Mouse (Mus musculus): ENCODE measurements at regions not wholly inside any gene's neighbourhood (a gene's known extent, or its start where the extent isn't known, plus 50 kb on each side); places are given as distances from the start of the nearest gene placed in this dataset.
"Not testable (repeated sequence)": the region's sequence is repeated elsewhere in the genome, so short reads cannot be mapped to it uniquely, and the experiment has no call there.

DNA sequence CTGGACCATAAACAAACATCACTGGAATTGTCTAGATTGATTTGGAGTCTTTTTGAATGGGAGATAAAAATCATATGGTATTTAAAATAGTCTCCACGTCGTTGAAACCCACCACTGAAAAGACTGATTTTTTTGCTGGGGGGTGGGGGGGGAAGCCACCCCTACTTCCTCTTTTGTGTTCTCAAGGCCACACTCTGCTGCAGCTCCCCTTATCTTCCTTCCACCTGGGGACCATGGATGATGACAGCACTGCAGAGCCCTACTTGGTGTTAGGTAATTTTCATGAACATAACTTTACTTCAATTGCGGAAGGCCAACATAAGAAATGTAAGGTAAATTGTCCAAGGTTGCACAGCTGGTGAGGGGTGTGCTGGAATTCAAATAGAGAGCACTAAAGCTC, 232.4 kb upstream of the Vrk2 start:
- DNase-seq: no peak

DNA sequence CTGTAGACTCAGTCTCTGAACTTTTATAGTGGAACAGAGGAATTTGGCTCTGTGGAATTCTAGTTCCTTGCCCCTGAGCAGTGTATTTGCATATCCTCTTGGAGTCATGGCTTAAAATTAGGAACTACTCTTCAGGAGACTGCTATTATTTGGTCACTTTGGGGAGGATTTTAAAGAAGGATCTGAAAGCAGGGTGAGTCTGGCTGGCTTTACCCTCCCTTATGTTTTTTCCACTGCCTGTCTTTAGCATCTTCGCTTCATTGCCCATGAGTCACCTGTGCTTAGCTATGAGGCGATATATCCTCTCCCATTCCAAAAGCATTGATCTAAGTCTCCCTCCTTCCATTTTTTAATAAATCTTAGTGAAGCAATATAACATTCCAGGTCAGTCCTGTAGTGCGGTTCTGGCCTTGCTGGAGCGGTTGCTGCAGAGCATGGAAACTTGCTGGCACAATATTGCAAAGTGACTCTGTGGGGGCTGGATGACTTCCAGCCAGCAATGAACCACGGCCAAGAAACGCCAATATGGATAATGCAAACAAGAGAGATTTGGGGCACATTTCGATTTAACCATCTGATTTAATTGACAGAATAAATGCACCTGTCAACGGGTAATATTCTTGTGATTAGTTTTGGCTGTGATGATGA, 230.4 kb upstream of the Vrk2 start:
- peak; percentile 39 to 50 for DNase-seq

DNA sequence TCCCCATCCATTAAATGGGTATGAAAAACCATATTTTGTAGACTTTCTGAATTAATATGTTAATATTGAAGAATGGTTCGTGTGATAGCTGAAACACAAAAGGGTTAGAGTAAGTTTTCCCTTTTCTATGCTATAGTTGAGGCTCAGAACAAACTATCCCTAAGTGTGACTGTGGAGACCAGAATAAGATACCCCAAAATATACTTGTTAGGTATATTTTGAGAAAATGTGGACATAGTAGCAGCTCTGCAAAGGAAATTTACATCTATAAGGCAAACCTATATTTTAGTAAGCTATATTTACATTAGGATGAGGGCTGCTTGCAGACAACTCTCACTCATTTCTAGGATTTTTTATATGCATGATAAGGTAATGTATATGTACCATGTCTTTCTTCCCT, 227.3 kb upstream of the Vrk2 start:
- no peak for DNase-seq

DNA sequence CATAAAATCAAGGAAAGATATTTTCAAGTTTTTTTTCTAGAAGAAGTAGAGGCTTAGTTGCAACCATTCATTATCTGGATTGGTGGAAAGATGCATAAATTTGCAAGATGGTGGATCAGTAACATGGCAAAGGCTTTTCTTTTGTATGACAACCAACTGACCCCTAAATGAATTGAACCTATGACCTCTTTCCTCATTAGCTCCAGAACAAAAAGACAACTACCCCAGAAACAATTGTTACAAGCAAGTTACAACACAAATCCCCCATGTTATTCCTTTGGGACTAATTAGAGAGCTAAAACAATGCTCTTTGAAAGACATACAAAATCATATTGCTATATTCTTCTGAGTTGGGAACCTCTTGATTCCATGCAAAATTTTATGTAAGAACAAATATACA, 223.5 kb upstream of the Vrk2 start:
- no peak for DNase-seq

DNA sequence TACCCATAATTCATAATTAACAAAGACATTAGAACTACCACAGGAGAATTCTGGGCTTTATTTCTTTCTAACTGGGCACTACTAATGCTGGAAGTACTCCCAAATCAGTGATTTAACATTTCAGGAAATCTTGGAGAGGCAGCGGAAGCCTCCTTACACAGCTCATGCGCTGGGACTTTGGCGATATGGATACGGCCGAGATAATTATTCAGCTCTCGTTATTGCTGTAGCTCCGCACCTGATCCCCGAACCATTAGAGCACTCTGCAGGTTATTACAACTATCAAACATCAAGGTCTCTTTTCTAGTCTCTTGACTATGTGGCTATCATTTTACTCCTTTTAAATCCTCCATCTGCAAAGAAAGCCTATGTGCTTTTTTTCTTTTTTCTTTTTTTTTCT, 221.3 kb upstream of the Vrk2 start:
- no peak for DNase-seq

DNA sequence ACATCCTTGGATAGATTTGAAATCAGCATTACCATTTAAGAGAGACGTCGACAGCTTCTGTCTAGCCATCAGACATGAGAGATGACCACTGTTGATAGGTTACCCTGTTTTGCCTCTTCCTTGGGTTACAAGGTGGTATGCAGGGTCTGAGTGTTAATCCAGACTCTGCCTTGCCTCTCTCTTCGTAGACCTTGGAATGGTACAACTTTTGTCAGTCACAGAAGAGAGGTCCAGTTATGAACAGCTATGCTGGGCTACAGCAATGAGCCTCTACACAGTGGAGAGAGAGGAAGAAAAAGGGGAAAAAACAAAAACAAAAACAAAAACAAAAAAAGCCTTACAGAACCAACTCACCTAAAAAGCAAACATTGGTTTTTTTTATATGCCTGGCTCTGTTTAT, 220.8 kb upstream of the Vrk2 start:
- no peak for DNase-seq

DNA sequence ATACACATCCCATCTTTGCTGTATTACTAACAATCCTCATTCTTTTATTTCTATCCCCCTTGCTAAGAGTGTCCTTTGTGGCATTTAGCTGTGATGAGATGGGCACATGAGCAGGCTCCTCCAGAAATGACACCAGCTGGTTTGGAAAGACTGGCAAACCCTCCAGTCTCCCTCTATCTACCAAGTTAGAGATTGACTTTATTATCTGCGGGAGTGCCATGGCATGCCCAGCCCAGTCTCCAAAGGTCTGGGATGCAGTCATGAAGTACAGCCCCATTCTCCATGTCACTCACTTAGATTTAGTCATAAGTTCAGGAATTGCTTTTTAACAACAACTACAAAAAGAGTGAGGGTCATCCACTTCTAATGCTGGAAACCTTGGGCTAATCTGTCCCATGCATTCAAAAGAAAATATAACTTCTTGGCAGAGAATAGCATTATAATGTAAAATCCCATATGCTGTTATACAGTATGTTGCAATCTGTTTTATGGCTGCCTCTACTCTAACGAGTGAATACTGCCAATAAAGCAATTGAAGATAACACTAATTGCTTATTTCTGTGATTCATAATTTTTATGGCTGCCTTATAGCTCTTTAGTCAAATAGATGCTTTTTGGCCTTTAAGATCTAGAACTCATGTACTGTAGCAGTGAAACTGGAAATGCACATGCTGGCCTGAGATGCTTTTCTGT, 208.6 kb upstream of the Vrk2 start:
- no peak for DNase-seq

DNA sequence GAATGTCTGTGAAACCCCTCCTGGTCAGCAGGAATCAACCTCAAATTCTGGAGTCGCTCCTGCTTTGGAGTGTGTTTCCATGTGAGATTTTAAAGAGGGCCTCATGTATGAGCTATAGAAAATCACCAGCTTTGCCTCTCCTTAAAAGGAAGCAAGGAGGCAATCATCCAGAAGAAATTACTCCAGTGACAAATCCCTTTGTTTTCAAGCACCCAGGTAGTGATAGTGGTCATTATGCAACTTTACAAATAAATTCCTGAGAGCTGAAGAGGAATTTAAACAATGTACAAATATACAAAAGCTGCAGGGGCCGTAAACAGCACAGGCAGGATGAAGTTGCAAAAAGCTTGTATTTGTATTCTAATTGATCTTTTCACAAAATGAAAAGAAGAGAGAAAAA, 206.5 kb upstream of the Vrk2 start:
- no peak for DNase-seq

DNA sequence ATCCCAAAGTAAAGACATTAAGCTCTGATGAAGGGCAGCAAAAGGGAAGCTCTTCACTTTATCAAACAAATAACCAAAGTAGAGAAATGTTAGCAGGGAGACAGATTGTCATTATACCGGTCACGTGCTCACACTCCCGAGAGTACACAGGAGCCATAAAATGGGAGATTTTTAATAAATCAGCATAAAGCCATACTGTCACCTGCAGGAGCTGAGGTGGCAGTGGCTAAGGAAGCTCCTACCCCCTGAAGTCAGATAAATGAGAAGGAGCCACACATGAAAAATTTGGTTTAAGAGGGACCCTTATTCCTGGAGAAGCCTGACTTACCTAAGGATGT, 200.8 kb upstream of the Vrk2 start:
- no peak for DNase-seq

DNA sequence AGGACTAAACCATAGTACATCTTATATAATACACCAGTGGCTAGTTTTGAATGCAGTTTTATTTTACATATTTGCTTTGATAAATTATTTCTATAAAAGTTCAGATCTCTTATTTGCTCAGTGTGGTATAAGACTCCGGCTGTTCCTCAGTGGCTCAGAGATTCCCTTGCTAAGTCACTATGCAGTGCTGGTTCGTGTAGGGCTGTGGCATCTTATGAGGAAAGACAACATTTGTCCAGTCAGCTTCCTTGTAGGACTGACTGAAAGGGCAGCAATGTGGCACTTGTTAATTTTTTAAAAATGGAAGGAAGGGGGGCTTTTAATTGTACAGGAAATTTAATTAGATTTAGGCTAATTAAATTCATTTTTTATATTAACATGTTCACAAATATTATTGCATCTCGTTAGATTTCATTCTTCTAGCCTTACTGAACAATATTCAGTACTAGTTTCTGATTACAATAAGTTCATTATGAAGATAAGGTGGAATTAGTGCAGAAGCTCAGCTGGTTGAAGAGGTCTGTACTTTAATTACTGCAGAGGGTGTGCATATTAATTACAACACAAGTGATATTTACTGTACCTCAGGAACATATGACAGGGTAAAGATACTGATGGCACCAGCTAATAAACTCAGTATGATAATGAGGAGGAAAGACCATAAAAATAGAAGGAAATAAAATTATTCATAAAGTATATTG, 200.3 kb upstream of the Vrk2 start:
- no peak for DNase-seq

DNA sequence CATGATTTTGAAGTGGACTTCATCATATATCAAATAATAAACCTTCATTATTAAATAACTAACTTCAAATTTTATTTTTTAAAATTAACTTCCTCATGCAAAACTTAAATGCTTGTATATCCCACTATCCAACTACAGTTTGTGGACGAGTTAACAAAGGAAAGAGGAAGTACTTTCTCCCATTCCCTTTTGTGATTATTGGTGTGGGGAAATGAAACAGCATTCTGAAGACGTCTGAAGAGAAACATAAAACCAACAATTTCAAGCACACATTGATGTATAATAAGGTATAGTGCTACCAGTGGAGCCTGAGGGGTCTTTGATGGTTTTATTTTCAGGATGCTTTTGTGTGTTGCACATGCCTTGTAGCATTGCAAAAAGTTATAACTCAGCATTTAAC, 195.5 kb upstream of the Vrk2 start:
- no peak for DNase-seq

DNA sequence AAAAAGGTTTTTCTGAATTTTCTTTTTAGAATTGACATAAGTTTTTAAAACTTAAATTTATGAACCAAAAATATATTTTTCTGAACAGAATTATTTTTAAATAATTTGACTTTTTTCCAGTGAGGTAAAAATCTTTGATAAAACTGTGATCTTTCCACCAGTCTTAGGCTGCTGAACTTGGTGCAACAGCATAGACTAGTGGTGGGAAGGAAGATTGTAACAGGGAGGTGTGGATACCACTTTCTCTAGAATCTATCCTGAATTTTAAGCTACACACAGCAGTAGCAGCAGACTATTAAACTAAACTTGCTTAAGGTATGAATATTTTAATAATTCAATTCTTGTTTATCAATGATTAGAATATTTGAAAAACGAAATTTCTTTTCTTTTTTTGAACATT, 191.4 kb upstream of the Vrk2 start:
- DNase-seq: no peak

DNA sequence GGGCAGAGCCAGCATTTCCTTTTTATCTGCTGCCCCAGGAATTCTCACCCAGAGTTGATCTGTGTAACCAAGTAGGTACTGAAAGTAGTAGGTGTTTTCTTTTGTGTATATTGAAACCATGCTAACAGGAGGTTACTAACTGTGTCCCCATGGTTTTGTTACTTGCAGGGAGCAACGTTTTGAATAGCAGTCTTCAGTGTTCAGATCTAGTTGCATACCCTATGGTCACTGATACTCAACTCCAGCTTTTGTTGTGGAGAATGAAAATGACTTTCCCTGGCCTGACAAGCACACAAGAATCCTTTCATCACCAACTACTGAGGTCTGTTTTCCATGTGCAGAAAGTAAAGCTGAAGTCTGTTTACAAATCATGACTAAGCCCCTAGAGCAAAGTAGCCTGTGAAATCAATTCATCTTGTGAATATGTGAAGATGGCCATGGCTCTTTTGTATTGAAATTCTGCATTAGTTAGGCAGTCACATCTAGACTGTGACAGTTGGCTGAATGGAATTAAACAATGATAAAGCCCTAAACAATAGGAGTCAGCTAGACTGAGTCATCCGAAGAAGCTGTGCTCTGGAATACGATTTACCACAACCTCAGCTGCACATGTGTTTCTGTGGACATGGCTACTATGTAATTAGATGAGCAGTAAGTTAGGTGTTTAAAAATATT, 179.5 kb upstream of the Vrk2 start:
- no peak for DNase-seq

DNA sequence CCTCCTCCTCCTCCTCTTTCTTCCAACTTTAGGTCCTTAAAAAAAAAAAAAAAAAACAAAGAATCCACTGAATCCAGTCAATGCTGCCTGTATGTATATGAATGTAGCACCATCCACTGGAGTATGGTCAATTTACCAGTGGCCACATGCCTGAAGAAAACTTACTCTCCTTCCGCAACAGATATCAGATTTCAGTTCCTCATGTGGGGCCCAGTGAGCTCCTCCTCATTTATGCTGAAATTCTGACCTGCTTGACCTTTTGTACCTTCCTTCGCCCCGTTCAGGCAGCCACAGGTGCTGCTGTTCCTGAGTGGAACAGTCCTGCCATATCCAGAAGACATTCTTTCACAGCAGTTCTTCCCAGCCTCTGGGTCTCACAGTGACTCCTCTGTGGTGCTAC, 161.8 kb upstream of the Vrk2 start:
- no peak for DNase-seq

DNA sequence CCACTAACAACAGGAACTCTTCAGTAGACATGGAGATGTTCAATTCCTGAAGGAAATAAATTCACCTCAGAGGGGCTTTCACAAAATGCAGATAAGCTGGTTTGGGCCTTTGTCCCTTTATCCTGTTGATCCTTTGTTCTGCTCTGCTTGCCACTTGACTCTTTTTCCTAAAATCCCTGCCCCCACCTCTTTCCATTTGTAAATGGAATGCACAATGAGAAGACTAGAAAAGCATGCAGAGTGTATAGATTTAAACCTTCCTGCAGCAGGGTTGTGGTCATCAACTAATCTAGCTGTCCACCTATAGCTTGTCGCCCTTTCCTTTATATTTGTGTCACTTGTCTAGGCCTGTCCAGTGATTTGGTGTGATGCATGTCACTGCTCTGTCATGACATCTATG, 159.8 kb upstream of the Vrk2 start:
- DNase-seq: no peak

DNA sequence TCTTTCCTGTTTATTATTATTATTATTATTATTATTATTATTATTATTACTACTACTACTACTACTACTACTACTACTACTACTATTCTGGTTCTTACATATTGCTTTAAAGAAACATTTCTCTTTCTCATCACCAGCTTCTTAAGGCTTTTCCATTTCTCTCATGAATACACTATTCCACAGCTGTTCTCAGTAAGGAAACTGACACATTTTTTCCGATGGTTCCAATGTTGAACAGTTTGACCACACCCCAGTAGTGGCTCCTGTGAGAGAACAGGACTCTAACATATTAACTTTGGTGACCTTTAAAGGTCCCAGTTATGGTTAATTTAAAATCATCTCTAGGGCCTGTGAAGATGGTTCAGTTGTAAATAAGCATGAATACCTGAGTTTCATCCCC, 148.4 kb upstream of the Vrk2 start:
- DNase-seq: no peak

DNA sequence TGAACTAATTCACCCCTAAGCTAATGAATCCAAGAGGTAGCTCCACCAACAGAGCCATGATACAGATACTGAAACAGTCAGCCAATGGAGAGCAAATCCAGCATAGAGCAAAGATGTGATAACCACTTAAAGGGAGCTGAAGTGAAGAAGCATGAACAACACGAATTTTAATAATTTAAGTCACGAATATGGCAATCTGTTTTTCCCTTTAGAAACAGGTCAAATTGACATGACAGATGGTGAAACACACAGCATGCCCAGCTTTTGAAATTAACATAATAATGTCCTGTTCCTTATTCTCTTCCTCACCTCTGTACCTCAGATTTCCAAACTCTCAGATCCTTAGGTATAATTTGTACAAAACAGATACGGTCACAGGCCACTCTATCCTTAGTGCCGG, 145.9 kb upstream of the Vrk2 start:
- no peak for DNase-seq

DNA sequence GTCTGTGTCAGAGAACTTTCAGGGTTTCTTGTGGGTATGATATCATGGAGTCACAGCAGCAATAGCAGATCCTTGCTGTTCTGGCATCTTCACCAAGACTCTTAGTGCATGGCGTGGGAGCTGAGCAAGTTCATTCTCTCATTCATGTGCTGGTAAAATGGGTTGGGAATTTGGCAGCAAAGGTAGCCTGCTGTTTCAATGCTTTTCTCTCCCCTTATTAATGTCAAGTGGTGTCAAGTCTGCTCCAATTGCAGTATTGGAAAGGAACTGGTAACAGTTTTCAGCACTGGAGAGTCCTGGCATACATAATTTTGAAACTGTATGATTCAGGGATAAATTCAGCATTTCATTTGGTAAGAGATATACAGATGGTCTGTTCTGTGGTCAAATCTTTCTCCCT, 133.2 kb upstream of the Vrk2 start:
- DNase-seq: no peak

DNA sequence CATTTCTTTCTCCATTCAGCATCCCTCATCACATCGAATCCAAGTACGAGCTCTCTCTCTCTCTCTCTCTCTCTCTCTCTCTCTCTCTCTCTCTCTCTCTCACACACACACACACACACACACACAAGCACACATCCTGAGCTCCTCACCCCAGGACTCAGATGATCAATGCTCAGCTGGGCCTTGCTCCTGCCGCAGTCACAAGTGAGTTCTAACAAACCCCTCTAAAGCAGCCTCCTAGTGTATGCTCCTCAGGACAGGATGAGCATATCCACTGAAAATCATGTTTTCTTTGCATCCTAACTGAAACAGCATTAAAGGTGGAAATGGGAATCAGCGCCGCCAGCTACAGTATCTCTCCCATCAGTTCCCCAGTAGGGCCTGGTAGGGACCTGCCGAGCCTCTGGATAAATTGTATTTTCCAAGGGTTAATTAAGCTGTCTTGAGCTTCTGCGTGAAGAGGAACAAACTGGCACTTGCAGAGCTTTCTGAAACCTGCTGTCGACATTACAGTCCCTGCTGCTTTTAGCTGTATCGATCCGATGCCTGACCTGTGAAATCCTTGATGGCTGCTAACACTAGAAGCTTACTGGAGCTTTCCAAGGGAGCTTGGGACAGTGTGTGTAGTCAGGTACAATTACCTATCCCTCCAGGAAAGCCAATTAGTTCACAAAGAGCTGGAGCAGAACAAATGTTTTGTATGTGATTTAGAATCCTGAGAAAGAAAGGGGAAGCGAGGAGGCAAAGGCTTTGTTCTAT, 131.3 kb upstream of the Vrk2 start:
- DNase-seq: no peak

DNA sequence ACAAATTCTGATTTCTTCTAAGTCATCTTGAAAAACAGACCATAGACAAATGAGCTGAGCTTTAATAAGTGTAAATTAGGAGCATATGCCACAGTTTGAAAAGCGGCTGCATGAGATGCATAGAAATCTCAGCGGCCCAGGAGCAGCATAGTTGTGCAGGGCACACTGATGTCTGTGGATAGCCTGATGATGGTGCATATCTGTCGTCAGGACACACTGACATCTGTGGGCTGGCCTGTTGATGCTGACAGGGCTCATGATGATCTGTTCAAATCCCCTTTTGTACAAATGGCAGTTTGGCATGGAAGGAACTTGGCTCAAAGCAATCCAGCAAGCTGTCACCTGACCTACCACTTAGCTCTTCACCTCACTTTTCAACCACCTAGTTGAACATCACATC, 128.5 kb upstream of the Vrk2 start:
- no peak for DNase-seq

DNA sequence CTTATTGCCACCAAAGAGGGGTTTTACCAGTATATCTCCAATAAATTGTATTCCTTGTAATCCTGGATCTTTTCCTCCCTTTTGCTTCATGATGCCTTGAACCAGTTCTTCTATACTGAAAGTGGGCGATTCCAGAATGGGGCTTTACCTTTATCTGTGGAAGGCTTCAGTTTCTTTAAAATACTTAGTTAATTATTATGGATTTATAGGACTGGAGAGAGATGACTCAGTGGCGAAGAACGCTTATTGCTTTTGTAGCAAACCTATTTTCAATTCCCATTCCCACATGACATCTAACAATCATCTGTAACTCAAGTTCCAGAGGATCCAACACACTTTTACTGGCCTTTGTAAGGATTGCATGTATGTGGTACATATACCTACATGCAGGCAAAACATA, 127.4 kb upstream of the Vrk2 start:
- no peak for DNase-seq

DNA sequence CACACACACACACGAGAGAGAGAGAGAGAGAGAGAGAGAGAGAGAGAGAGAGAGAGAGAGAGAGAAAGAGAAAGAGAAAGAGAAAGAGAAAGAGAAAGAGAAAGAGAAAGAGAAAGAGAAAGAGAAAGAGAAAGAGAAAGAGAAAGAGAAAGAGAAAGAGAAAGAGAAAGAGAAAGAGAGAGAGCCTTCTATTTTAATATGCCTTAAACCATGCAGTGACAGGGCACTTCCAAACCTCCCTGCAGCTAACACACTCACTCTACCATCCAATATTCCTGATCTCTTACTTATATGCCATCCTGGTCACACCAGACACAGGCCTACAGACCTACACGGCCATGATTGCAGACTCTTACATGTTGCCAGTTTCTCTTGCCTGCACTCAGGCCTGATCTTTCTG, 117.4 kb upstream of the Vrk2 start:
- not testable (repeated sequence) for DNase-seq

DNA sequence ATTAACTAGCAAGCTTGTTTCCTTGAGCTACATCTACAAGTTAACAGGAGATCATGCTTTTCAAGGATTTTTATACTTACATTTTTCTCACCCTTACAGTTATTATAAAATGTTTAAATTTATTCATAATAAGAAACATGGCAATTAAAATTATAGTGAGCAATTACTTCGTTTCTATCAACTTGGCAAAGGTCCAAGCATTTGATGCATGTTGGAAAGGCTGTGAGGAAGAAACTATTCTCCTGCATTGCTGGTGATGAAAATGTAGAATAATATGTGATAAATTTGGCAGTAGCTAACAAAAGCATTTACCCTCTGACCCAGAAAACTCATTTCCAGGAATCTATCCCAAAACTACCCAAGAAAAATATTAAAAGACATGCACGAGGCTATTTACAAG, 114.8 kb upstream of the Vrk2 start:
- no peak for DNase-seq

Measured in cerebellum, postnatal 36 days (tissue).